Mouse (Mus musculus) olfactory bulb, adult 2 months (tissue): Measurements from ENCODE around the gene Syngr4.

Experiments used
- CTCF ChIP-seq: fragments of 200-500 bp; IDR thresholded peaks from 2 replicates; pipeline ENCODE4 v1.5.1; 2012; ENCODE audit warnings: low read depth, mild to moderate bottlenecking, low read length, moderate library complexity; ENCODE audit not compliant: insufficient read depth
- POLR2A ChIP-seq: fragments of 200-500 bp; IDR thresholded peaks from 2 replicates; pipeline ENCODE4 v1.6.1; 2012; ENCODE audit warnings: mild to moderate bottlenecking, low read depth, low read length, moderate library complexity; ENCODE audit not compliant: insufficient read depth

DNA sequence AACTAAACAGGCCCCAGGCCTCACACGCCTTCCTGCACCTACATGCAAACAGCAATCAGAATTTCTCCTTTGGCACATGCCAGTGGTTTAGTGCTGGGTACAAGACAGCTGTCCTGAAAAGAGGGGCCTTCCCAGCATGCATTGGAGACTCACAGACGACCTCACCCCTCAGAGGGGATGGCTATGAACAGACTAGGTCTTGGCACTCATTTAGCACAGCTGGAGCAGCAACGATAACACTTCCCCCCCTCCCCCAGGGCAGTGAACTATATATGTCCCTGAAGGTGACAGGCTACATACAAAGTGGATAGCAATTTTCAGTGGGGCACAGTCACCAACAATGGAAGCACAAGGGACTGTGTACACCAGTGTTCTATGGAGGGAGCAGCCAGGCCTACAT, 32.1 kb downstream of the Syngr4 start:
- no peak for TF ChIP-seq CTCF
- TF ChIP-seq POLR2A = no peak
